Mouse (Mus musculus) spleen, adult 12 weeks (tissue): Measurements from ENCODE around the gene Lce1d.
"Not testable (repeated sequence)": the region's sequence is repeated elsewhere in the genome, so short reads cannot be mapped to it uniquely, and the experiment has no call there.

Source experiments
- DNase-seq: peaks from one replicate; pipeline ENCODE4 v3.0.0; 2022; ENCODE audit warnings: low spot score

Lce1d gene

DNA sequence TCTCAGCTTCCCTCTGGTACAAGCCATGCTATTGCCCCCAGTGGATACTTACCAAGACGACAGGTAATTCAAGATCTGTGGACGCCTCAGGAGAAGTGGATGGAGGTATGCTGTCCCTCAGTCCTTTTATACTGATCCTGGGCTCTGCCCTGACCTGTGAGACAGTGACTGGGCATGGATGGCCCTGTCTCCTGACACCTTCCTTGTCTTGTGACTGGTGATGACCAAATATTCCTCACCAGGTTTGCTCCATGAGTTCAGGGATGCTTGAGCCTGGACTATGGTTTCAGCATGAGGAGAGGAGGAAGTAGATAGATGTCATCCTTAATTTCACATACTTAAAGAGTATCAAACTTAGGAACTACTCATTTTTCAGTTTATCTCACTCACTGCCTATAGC is at the start of gene Lce1d:
Lce1d (minus strand) TSS at position 101 of the 400 bp plus-strand sequence.
- DNase-seq, result no peak

DNA sequence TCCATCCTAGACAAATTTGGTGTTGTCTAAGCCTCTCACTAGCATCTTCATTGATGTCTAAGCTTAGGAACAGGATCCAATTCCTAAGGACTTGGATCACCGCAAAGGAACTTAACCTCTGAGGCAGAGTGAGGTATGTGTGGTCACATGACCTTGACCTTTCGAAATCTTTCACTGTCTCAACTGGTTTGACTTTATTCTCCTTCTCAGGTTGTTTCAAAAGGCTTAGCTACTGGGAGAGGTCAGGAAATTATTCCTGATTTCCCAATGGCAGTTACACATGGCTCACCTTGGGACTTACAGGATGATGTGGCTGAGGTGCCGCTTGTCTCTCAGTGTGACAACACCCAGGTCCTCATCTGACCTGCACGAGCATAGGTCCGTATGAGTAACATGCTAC is 35.6 kb upstream of the Lce1d start:
- no peak for DNase-seq

DNA sequence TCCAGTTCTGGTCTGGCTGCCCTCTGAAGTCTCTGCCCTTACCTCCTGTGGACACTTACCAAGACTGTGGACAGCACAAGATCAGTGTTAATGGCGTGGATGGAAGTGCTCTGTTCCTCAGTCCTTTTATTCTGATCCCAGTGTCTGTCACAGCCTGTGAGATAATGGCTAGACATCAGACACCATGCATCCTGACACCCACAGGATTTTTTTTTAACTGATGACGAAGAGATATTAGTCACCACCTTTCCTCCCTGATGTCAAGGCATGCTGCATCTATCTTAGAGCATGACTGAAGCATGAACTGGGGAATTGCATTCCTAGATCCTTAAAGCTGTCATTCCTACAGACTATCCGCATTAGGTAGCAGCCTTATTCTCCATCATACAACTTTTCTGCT is 33.2 kb upstream of the Lce1d start, which contains the start of gene Lce1f:
Lce1f (minus strand) TSS at position 101 of the 400 bp plus-strand sequence.
- DNase-seq, result no peak

DNA sequence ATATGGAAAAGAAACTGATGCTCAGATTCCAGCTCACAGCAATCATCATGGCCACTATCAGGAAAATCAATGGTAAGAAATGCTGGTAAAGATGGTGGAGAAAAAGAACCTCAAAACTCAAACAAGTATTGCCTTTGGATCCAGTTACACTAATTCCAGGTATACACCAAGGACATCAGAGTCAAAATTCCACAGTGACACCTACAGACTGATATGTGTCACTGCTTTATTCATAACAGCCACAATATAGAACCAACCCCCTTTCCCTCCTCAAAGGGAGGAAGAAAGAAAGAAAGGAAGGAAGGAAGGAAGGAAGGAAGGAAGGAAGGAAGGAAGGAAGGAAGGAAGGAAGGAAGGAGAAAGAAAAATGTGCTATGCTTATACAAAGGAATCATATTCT is 28.1 kb upstream of the Lce1d start:
- no peak for DNase-seq

DNA sequence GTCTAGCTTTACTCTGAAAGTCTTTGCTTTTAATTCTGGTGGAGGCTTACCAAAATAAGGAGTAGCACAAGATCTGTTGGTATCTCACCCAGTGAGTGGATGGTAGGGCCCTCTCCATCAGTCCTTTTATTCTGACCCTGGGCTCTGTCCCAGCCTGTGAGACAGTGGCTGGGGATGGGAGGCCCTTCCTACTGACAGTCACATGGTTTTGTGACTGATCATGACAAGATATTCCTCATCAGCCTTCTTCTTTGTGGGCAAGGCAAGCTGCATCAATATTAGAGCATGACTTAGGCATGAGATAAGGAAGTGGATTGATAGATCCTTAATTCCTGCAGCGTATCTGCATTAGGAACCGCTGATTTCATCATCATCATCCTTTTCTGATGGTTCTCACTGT is 22.0 kb upstream of the Lce1d start, which contains the start of gene Lce1e:
Lce1e (minus strand) TSS at position 101 of the 400 bp plus-strand sequence.
- no peak for DNase-seq

DNA sequence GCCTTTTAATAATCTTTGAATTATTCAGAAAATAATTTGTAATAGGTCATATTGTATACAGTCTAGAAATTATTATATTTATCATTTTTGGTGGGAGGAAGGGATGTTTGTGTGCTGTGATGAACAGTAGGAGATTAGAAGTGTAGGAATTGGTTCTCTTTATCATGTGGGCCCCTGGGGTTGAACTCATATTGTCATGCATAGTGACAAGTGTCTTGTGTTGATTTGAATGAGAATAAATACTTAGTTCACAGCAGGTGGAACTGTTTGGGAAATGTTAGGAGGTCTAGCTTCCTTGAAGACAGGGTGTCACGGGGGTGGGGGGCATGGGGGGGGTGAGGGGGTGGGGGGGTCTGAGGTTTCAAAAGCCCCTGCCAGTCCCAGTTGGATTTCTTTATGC is 7.6 kb upstream of the Lce1d start:
- no peak for DNase-seq

DNA sequence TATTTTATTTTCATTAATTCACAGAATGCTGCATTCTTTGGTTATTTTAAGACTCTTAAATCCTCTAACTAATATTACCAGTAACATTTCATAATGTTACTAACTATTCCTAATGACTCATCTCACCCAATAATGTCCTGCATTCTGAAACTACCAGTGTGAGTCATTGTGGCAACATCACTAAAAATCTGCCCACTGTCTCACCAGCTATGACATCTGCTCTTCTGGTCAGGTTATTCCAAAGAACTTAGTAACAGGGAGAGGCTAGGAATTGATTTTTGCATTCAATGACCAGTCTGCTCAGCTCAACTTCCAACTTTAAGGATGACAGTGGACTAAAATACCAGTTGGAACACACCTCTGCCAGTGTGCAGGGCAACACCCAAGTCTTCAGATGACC is 4.7 kb upstream of the Lce1d start:
- DNase-seq, result no peak

DNA sequence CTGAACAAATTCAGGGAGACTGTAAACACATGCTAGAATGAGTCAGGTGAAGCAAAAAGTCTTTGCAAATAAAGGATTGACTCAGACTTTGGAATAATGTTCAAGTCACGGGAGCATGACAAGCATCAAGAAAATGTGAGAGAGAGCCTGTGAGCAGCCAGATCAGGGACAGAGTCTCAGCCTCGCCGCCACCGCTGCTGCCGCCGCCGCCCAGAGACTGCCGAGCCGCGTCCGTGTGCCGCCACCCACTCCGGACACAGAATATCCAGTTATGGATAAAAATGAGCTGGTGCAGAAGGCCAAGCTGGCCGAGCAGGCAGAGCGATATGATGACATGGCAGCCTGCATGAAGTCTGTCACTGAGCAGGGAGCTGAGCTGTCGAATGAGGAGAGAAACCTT is 2.1 kb upstream of the Lce1d start:
- not testable (repeated sequence) for DNase-seq

DNA sequence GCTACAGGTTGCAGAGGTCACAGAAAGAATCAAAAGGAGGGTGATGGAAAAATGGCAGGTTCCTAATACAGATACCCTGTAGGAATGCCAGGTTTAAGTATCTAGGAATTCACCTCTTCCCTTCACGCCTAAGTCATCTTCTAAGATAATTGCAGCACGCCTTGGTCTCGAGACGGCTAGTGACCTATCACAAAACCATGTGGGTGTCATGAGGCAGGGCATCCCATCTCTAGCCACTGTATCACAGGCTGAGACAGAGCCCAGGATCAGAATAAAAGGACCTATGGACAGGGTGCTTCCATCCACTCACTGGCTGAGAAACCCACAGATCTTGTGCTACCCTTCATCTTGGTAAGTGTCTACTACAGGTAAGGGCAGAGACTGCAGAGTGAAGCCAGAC is 8.1 kb downstream of the Lce1d start, which contains the start of gene Lce1c:
Lce1c (plus strand) TSS at position 301 of the 400 bp plus-strand sequence.
- DNase-seq, result no peak

DNA sequence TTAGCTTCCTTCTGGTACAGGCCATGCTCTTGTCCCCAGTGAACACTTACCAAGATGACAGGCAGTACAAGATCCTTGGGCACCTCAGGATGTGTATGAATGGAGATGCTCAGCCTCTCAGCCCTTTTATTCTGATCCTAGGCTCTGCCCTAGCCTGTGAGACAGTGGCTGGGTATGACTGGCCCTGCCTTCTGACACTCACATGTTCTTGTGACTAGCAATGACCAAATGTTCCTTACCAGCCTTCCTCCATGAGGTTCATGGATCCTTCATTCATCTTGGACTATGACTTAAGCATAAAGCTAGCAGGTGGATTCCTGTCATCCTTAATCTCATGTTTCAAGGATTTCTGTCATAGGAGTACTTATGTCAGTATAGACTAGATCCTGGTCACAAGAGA is 16.8 kb downstream of the Lce1d start, which contains the start of gene Lce1a2:
Lce1a2 (minus strand) TSS at position 101 of the 400 bp plus-strand sequence.
- DNase-seq, result no peak

DNA sequence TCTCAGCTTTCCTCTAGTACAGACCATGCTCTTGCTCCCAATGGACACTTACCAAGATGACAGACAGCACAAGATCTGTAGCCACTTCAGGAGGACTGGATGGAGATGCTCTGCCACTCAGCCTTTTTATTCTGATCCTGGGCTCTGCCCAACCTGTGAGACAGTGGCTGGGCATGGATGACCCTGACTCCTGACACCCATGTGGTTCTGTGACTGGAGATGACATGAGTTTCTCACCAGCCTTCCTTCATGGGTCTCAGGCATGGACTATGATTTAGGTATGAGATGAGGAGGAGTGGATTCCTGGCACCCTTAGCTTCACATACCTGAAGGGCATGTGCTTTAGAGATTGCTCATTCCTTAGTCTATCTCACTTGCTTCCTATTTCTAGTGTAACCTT is 30.2 kb downstream of the Lce1d start, which contains the start of gene Lce1b:
Lce1b (minus strand) TSS at position 101 of the 400 bp plus-strand sequence.
- DNase-seq, result no peak

DNA sequence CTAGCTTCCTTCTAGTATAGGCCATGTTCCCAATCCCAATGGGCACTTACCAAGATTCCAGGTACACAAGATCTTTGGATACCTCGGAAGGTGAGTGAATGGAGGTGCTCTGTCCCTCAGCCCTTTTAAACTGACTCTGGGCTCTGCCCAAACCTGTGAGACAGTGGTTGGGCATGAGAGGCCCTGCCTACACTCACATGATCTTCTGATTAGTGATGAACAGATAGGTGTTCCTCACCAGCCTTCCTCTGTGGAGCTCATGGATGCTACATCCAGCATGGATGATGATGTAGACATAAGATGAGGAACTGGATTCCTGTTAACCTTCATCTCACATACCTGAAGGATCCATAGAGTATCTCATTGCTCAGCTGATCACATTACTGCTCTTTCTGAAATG is 38.8 kb downstream of the Lce1d start, which contains the start of gene Lce1a1:
Lce1a1 (minus strand) TSS at position 101 of the 400 bp plus-strand sequence.
- no peak for DNase-seq

DNA sequence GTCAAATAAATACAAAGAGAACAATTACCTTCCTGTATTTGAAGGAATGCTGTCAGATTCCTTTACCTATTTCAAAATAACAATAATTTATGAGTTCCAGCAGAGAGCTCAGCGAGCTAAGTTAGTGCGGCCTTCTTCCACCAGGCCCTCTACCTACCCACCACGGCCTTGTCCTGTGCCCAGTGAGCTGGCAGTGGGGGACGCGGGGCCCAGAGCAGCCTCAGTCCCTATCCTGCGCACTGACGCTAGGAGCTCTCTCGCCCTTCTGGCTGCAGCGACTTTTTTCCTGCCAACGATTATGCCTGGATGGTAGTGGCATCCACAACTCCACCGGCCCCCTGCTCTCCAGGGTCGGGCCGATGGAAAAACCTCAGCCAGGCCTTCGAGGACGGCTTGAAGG is 47.2 kb downstream of the Lce1d start:
- no peak for DNase-seq

DNA sequence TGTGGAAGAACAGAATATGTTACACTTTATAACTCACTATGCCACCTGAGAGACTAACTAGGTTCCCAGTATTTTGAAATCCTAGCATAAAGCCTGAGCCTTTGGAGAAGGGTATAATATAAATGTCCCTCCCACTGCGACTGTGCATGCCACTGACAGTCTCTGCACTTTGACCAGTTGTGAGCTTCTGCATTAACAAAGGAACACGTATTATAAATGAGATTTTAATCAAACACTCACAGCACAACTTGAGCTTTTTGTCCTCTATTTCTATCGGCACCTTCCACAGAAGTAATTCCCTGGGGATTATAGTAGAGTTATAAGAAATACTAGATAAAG is 48.4 kb downstream of the Lce1d start:
- no peak for DNase-seq

DNA sequence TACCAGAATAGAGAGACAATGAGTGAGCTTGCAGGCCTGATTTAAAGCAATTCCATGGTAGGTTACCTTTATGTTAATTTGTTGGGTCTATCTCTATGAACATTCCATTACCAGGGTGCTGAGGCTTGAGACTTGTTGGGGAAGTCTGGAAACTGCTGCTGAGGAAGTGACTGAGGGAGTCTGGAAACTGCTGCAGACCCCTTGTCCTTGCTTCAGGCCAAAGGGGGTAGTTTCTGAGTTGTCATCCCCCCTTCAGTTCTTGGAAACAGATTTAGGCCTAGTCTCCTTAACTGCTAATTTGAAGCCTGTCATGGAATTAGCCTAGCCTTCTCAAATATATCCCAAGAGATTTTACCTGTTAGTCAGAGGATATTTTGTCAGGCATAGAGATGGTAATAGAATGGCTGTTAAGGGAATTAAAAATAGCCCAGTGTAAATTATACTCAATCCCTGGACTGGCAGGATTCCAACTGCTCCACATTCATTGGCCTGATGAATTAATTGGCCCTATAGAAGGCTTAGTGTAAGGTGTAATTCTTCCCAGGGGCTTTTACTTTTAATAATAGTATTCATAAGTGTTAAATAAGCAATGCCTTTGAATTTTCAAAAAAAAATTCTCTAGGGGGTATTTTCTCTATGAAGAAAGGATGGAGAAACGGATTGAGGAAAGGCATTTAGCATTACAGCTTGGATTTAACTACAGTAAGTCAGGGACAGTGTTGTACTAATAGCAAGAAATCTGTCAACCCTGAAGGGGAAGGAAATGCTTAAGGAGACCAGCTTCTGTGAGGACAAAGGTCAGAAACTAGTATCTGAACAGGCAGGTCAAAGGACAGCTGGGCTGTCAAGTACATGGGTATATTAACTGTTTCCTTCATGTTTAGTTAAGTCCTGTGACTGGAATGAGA is 49.0 kb downstream of the Lce1d start:
- no peak for DNase-seq
